Mouse (Mus musculus) cerebellum, postnatal 10 days (tissue): ENCODE results near the gene Pdzd2.

ENCODE experiments used
- DNase-seq, 2 experiments: peaks; one replicate each; pipeline ENCODE4 v3.0.0; 2021; ENCODE audit warnings: mixed read lengths in 2 of 2

Gene Pdzd2

GRCm38 (mm10) chr15:12425049-12425627, 314.6 kb downstream of the Pdzd2 start:
- DNase-seq = no peak

GRCm38 (mm10) chr15:12424187-12424586, 315.5 kb downstream of the Pdzd2 start:
- no peak for DNase-seq

- DNase-seq = no peak
Measured at GRCm38 (mm10) chr15:12420915-12421314, 318.8 kb downstream of the Pdzd2 start.

GRCm38 (mm10) chr15:12420376-12420775, 319.3 kb downstream of the Pdzd2 start:
- DNase-seq = no peak

GRCm38 (mm10) chr15:12419446-12419845, 320.3 kb downstream of the Pdzd2 start:
- DNase-seq = no peak

GRCm38 (mm10) chr15:12415536-12416200, 324.1 kb downstream of the Pdzd2 start:
- DNase-seq = no peak

- no peak for DNase-seq
Measured at GRCm38 (mm10) chr15:12414696-12415095, 325.0 kb downstream of the Pdzd2 start.

DNA sequence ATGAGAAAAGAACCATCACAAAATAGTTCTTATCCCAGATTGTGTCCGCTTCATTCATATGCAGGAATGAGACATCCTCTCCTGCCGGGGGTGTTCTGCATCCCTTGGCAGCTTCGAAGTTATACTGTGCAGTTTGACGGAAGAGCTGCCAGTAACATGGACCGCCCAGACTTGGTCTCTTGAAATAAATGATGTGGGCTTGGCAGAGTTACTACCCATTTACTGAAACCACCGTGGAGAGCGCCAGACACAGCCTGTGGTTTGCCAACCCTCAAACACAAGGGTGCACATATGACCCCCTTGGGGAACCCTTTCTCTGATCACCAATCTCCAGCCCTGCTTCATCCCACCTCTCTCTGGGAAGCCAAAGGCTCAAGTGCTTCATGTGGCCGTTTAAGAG, 331.5 kb downstream of the Pdzd2 start:
- DNase-seq = peak; percentile 35 to 51

DNA sequence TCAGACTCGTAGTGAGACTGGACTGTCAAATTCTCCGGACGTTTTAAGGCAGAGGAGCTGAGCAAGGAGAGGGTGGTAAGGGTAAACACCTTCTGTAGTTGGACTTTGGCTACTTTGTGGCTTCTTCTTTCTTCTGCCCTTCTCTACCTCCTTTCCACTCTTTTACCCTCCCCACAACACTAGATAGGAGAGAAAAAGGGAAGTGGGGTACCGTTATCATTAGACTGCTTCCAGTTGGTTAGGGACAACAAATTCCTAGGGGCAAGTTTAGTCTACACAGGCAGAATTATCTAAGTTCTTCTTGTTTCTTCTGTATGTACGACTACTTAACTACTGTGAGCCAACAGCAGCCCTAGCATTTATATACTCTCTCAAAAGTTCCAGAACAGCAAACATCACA, 334.1 kb downstream of the Pdzd2 start:
- DNase-seq = no peak

DNA sequence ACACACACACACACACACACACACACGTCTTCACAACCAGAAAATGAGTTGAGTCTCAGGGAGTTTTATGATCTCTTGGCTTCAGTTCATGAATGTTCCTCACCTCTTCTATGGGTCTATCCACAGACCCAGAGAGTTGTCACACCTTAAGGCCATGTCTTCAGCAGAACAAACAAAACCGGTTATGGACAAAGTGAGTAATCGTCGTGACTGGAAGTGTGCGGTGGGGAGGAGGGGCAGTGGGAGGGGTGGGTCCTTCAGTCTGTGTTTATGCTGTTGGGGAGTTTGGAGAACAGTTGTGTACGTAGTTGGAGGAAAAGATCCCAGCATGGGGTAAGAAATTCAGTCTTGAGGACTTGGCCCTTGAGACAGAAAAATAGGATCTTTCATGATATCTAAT, 342.7 kb downstream of the Pdzd2 start:
- DNase-seq = no peak

GRCm38 (mm10) chr15:12394758-12395157, 345.0 kb downstream of the Pdzd2 start:
- DNase-seq = no peak

- DNase-seq = no peak
Measured at GRCm38 (mm10) chr15:12388726-12389489, 350.8 kb downstream of the Pdzd2 start.

- DNase-seq = peak in 1 of 2 experiments; percentile 41
Measured at GRCm38 (mm10) chr15:12384679-12385078, 355.0 kb downstream of the Pdzd2 start.

- peak in 1 of 2 experiments; percentile 37 for DNase-seq
Measured at GRCm38 (mm10) chr15:12380548-12380947, 359.2 kb downstream of the Pdzd2 start.

GRCm38 (mm10) chr15:12380057-12380456, 359.7 kb downstream of the Pdzd2 start:
- DNase-seq = no peak

DNA sequence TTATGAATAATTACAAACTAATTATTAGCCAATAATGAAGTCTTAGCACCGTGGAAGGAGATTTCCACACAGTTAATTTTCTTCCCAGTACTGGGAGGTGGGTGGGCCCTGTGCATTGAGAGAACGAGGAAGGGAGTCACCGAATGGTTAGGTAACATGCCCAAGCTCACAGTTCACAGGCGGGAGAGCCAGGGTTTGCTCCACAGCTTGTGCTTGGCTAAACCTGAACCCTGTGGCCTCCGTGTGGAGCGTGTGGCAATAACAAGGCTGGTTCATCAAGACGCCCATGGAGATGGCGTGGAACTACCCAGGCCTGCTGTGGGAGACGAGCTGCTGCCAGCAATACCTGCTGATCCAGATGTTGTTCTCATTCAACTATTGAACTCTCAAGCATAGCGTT, 361.9 kb downstream of the Pdzd2 start:
- DNase-seq = no peak

- DNase-seq = no peak
Measured at GRCm38 (mm10) chr15:12376491-12377069, 363.1 kb downstream of the Pdzd2 start.

DNA sequence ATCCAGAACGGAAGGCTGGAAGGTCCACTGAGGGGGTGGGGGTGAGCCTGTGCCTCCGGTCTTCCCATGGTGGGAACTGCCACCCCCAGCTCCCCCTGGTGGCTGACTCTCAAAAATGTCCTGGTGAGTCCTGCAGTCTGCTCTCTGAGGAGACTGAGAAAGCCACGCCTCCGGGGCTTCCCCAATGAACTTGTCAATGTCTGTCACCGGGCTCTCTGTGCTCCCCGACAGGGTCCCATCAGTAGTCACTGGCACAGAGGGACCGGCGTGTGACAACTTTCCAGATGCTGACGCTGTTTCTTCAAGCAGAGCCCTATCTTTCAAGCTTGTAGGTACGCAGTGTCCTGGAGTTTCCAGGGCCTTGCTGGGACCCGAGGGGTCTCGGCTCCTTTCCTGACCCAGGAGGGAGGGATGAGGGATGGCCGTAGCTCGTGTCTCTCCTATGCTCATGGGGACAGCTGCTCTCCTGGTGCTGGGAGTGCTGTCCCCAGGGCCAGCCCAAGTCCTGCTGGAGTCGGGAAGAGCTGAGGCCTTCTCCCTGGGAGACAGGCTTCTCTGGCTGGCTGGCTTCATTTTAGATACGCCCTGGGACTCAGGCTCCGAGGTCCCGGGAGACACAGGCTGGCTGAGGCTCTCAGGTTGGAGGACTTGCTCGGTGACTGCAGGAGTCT, 363.9 kb downstream of the Pdzd2 start:
- DNase-seq = peak; percentile 86 to 88

- peak in 1 of 2 experiments; percentile 18 for DNase-seq
Measured at GRCm38 (mm10) chr15:12374916-12375315, 364.8 kb downstream of the Pdzd2 start.

DNA sequence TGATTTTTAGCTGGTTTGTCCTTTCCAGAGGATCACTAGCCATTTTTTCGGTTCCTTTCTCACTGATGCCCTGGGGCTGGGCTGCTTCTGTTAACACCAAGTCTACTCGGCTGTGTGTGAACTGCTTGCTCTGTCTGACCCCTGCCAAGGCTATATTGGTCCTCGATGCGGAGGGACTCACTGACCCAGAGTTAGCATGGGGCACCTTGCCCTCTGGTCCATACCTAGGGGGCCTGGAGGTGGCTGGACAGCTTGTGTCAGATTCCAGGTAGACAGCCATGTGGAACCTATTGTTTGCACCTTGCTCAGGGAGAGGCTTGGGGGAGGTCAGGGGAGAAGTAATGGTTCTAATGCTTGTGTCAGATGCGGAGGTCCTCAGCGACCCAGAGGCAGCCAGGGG, 365.8 kb downstream of the Pdzd2 start:
- no peak for DNase-seq

DNA sequence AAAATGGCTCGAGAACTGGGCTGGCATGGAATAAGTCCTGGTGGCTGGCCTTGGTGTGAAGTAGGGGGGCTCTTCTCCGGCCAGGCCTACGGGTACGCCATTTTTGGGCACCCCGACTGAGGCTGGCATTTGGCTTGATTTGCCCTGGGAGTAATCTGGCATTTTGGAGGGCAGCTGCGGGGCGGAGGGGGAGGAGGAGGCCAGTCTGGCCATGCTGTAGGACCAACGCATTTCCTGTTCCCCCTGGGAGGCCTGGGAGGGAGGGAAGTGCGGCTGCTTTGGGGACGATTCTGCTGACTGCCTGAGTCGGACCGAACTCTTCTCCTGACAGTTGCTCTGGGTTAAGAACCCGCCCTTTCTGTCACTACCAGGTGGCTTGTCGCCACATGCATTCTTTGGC, 366.2 kb downstream of the Pdzd2 start:
- DNase-seq = peak; percentile 39 to 50

DNA sequence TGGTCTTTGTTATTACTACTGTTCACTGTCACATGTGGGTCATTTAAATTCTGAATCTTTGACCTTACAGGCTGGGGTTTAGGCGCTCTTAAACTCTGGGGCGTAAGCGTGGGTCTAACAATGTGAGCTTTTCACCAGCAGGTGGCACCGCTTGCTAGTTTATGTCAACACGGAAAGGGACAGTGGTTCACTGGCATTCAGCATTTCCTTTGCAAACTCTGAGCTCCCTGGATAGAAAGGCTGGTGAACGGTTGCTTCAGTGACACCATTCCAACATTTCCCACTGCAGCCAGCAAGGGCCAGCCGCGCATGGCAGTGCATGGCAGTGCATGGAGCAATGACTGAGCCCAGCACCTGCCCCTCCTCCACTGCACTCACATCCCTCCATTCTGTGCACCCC, 368.5 kb downstream of the Pdzd2 start:
- DNase-seq = peak; percentile 87 to 89

DNA sequence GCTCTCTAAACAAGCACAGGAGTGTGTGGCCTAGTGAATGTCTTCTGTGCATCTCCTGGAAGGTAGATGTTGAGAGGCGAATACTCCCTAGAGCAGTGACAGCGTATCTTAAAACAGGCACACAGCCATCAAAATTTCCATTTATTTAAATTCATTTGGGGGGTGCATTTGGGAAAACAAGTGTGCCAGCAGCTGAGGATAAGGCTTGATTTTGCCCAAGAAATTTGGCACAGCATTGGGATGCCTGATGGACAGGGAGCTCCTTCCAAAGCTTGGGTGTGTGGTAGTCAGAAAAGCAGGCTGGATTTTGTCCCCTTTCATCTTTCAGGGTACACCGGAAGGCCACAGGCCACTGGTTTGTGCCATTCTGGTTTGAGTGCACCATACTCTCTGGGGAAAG, 369.6 kb downstream of the Pdzd2 start:
- DNase-seq = peak in 1 of 2 experiments; percentile 14
